Mouse (Mus musculus): ENCODE data around the gene Rasd2.

Rasd2 gene

GRCm38 (mm10) chr8:75219877-75220738, 6.4 kb downstream of the Rasd2 start:
- no peak for DNase-seq (ENCODE audit: extremely low spot score)

- no peak for DNase-seq (ENCODE audit: extremely low spot score)
These were observed 8.9 kb downstream of the Rasd2 start for GRCm38 (mm10) chr8:75222665-75223064.

- no peak for DNase-seq (ENCODE audit: extremely low spot score)
These were observed 13.0 kb downstream of the Rasd2 start for GRCm38 (mm10) chr8:75226773-75227172.

GRCm38 (mm10) chr8:75233915-75234554, 20.3 kb downstream of the Rasd2 start:
- DNase-seq (ENCODE audit: extremely low spot score): no peak

GRCm38 (mm10) chr8:75247331-75247730, 33.6 kb downstream of the Rasd2 start:
- DNase-seq (ENCODE audit: extremely low spot score): no peak

- no peak for DNase-seq (ENCODE audit: extremely low spot score)
These were observed 35.4 kb downstream of the Rasd2 start for GRCm38 (mm10) chr8:75249186-75249585.

GRCm38 (mm10) chr8:75254027-75254426, 40.3 kb downstream of the Rasd2 start:
- DNase-seq (ENCODE audit: extremely low spot score): no peak

GRCm38 (mm10) chr8:75255635-75256034, 41.9 kb downstream of the Rasd2 start:
- DNase-seq (ENCODE audit: extremely low spot score): no peak

- DNase-seq (ENCODE audit: extremely low spot score): peak; percentile 27
These were observed 58.4 kb downstream of the Rasd2 start for GRCm38 (mm10) chr8:75272166-75272565.
